Mouse (Mus musculus) liver, adult (tissue): Measurements from ENCODE around the gene Paqr6.
A peak's percentile ranks its signal among the peaks of the same experiment; 100 is the strongest.

ENCODE experiments used
- GATA4 ChIP-seq: IDR thresholded peaks from 2 replicates; pipeline ENCODE4 v1.6.1; 2014; ENCODE audit warnings: mild to moderate bottlenecking, low read length; ENCODE audit not compliant: insufficient replicate concordance

Paqr6 gene

DNA sequence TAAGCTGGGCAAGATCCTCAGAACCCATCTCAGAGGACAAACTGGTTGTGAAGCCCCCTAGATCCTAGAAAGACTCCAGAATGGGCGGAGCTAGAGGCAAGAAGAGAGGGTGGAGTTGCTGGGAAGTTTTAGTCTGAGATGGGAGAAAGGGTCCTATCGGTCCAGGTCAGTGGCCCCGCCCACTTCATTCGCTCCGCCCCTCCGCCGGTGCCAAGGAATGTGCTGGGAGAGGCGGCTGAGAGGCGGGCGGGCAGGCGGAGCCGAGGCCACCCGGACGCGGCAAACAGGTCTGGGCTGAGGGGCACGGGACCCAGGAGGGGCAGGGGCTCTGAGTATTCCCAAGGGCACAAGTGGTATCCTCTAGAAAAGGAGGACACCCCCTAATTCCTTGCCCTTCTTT is at the start of gene Paqr6:
Gene Paqr6, plus strand, starts transcription at position 248 of the 400 bp plus-strand sequence.
- no peak for TF ChIP-seq GATA4

GRCm38 (mm10) chr3:88324951-88325405 is 39.4 kb upstream of the Paqr6 start, which contains the start of gene Glmp:
Gene Glmp, plus strand, starts transcription at chr3:88325023.
- TF ChIP-seq GATA4, result no peak

- no peak for TF ChIP-seq GATA4
Measured at GRCm38 (mm10) chr3:88328956-88329355, 35.4 kb upstream of the Paqr6 start.

- no peak for TF ChIP-seq GATA4
Measured at GRCm38 (mm10) chr3:88331282-88331681, 33.1 kb upstream of the Paqr6 start.

- no peak for TF ChIP-seq GATA4
Measured at GRCm38 (mm10) chr3:88334029-88334658, 30.2 kb upstream of the Paqr6 start.

DNA sequence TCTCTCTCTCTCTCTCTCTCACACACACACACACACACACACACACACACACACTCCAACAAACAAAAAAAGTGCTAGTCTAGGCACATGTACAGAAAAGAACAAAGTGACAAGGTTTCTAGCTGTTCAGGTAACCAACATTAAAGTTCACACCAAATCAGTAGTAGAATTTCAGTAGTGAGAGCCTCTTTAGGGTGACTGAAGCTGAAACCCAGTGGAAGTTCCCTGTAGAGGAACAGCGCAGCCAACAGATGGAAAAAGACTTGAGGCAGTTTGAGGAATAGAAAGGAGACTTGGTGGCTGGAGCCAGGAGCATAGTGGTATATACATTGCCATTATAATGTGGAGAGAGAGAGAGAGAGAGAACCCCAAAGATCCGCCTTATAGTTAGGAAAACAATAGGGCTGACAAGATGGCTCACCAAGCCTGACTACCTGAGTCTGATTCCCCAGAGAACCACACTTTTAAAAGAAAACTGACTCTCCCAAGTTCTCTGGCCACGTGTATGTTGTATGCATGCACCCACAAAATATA is 29.4 kb upstream of the Paqr6 start:
- no peak for TF ChIP-seq GATA4

- no peak for TF ChIP-seq GATA4
Measured at GRCm38 (mm10) chr3:88335436-88336053, 28.8 kb upstream of the Paqr6 start.

DNA sequence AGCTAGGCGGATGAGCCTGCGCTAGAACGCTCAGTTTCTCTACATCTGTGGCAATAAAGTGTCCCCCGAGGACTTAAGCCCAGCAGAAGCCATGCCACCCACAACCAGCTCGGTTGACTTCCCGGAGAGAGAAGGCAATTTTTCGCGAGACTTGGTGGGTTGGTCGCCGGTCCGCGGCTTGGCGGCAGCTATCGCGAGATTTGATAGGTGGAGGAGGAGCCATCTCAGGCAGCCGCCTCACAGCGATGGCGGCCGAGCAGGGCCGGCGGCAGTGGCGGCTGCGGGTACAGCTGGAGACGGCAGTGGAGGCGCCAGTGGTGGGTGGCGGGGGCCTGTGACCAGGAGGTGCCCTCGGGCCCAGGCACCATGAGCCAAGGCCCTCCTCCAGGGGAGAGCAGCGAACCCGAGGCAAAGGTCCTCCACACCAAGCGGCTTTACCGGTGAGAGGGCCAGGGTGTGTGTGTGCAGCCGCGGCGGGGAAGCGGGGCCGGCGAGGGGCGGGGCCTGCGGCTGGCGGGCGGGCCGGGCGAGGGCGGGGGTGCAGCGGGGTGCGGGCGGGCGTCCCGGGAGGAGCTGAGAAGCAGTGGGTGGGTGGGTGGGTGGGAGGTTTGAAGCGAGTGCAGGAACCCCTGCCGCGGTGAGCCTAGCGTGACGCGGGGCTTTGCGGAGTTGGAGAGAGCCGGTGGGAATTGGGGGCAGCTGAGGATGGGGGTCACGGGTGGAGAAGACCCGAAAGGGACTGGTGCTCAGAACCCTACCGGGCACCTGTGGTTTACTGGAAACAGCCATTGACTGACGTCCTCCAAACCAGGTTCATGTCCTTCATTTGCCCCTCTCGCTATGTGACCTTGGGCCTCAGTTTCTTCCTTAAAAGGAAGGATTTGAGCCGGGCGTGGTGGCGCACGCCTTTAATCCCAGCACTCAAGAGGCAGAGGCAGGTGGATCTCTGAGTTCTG is 28.0 kb upstream of the Paqr6 start, which contains the start of the genes Tmem79 and Smg5:
Gene Tmem79, minus strand, starts transcription at position 91 of the 956 bp plus-strand sequence.
Gene Smg5, plus strand, starts transcription at position 203 of the 956 bp plus-strand sequence.
- peak; percentile 69; the same call in 1 of the 2 replicates for TF ChIP-seq GATA4

DNA sequence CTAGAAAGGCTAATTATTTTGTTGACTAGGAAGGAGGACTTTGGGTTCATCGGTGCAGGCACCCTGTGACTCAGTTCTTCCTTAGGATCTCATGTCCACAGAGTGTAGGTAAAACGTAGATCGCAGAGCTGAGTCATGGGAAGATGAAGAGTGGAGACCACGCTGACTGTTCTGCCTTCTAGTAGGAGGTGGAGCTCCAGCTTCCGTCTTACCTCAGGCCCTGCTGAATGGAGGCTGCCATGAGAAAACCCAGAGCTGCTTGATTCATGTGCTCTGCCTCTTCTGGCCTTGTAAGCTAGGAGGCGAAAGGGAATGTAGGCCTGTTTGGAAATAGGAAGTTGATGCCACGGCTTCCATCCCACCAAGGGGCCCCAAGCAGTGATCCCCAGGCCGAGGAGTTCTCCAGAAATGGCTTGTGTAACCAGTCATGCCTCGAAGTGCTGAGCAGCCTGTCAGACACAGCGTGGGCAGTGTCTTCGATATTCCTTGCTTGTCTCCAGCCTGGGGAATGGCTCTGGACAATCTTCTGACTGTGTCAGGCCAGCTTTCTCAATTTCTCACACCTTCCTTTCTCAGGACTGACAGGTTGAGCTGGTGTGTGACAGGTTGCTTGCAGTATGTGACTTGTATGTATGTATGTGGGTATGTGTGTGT is 26.9 kb upstream of the Paqr6 start:
- TF ChIP-seq GATA4, result no peak

DNA sequence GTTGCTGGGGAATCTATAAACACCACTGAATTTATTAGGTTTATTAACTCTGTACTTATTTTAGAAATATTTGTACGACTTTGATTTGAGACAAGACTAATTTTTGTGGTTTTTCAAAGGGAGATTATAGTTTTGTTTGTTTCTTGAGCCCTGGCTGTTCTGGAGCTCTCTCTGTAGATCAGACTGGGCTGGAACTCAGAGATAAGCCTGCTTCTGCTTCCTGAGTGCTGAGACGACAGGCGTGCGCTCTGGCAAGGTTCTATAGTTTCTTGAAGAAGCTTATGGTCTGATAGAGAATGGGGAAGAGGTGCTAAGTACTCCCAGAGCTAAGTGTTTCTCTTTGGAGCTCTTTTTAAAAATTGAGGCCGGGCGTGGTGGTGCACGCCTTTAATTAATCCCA is 26.1 kb upstream of the Paqr6 start:
- TF ChIP-seq GATA4, result no peak

DNA sequence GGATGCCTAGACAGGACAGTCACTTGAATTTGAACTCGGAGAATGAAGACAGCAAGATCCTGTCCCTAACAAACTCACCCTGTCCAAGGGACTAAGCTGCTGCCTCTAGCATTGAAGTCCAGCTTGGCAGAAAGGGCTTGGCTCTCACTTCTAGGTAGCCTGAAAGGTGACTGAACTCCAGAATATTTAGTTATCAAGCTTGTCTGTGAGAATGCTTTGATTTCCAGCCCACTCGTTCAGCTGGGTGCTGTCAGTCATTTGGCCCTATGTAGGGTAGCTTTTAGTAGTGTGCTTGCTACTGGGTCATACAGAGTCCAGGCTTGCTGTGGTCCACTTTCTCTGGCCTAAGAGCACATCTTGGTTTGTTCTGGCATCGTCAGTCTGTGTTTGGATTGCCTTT is 25.4 kb upstream of the Paqr6 start:
- no peak for TF ChIP-seq GATA4

GRCm38 (mm10) chr3:88350732-88351131 is 13.7 kb upstream of the Paqr6 start:
- no peak for TF ChIP-seq GATA4

- no peak for TF ChIP-seq GATA4
Measured at GRCm38 (mm10) chr3:88352907-88353306, 11.5 kb upstream of the Paqr6 start.

DNA sequence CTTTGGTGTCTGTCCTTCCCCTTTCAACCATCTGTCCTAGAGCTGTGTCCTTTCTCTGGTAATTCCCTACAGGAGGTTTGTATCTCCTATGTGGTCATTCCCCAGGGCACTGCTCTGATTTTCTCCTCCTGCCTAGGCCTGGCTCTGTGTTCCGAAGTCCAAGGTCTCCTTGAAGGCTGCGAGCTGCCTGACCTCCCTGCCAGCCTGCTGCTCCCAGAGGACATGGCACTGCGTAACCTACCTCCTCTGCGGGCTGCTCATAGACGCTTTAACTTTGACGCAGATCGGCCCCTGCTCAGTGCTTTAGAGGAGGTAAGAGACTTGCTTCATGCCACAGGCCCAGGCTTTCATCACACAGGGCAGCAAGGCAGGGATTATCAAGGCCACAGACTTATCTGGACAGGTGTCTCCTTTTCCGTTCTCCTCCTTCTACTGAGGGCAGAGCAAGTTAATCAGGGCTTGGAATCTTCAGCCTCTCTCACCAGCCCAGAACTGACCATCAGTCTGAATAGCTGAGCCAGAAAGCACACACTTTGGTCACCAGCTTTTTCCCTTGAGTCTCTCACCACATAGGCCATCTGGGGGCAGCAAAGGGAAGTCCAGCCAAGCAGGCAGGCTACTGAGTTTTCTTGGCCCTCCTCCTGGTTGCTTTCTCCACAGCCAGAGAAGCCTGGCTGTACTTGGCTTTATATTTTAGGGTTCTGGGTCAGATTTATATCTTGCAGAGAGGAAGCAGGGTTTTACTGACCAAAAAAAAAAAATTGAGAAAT is 9.8 kb upstream of the Paqr6 start:
- no peak for TF ChIP-seq GATA4
